Mouse (Mus musculus) liver, embryonic 15.5 days (tissue): ENCODE results near the gene Ppm1b. TPM values are rescaled to one million over a fixed set of nuclear protein-coding genes. Genes with fewer than 3 reads are reported as not detected.
A peak's percentile ranks its signal among the peaks of the same experiment; 100 is the strongest.

ENCODE experiments used
- ATAC-seq: fragments of 200-750 bp; cut with Nextera tagmentation; 2 replicates; pipeline ENCODE4 v1.8.0; 2017; ENCODE audit warnings: moderate number of reproducible peaks, mild to moderate bottlenecking, moderate library complexity; ENCODE audit not compliant: insufficient read depth
- H3K27ac ChIP-seq: fragments of 300-500 bp; sonication (generic); replicated peaks from 2 replicates; pipeline ENCODE4 v1.5.1; 2015; ENCODE audit warnings: mild to moderate bottlenecking, inconsistent platforms
- H3K27me3 ChIP-seq: fragments of 300-500 bp; sonication (generic); 2 replicates; pipeline ENCODE4 v1.6.1; 2015; ENCODE audit warnings: mild to moderate bottlenecking, inconsistent platforms
- H3K36me3 ChIP-seq: fragments of 300-500 bp; sonication (generic); replicated peaks from 2 replicates; pipeline ENCODE4 v1.6.1; 2015; ENCODE audit warnings: moderate library complexity, mild to moderate bottlenecking, inconsistent platforms
- H3K4me1 ChIP-seq: fragments of 300-500 bp; sonication (generic); replicated peaks from 2 replicates; pipeline ENCODE4 v1.6.1; 2015; ENCODE audit warnings: inconsistent platforms
- H3K4me2 ChIP-seq: fragments of 300-500 bp; sonication (generic); 2 replicates; pipeline ENCODE4 v1.6.1; 2015; ENCODE audit warnings: moderate library complexity, mild to moderate bottlenecking, inconsistent platforms
- H3K4me3 ChIP-seq: fragments of 300-500 bp; sonication (generic); replicated peaks from 2 replicates; pipeline ENCODE4 v1.5.1; 2015; ENCODE audit warnings: mild to moderate bottlenecking, inconsistent platforms
- H3K9ac ChIP-seq: fragments of 300-500 bp; sonication (generic); 2 replicates; pipeline ENCODE4 v1.6.1; 2015; ENCODE audit warnings: moderate library complexity, mild to moderate bottlenecking, inconsistent platforms
- H3K9me3 ChIP-seq: fragments of 300-500 bp; sonication (generic); replicated peaks from 2 replicates; pipeline ENCODE4 v1.6.1; 2016; ENCODE audit warnings: inconsistent platforms
- WGBS: fragments of 180-500 bp; shearing (Covaris S2); methylation state at CpG from one replicate; pipeline ENCODE4 v1.1.7; 2015; ENCODE audit warnings: mixed read lengths; ENCODE audit not compliant: insufficient replicate concordance; 5-methylcytosine and 5-hydroxymethylcytosine counted together
- polyA plus RNA-seq: library from polyadenylated mRNA; unstranded; fragments of >200 nt; fragmentation: Nextera tagmentation; extraction: Ambion mirVana; gene quantifications from 2 replicates; pipeline ENCODE4 v1.2.1, GENCODE M21; 2015

Ppm1b gene
- polyA plus RNA-seq, 1 experiment from 2014 or later = 52.7 TPM

- H3K27ac ChIP-seq = peak overlapping the region; percentile 96
- peak overlapping the region; percentile 99 for H3K9ac ChIP-seq
- ATAC-seq = peak; percentile 94
- H3K4me2 ChIP-seq = peak overlapping the region; percentile 74
- peak overlapping the region; percentile 99 for H3K4me3 ChIP-seq
- WGBS = 2% methylated on average over 55 of the region's 55 CpGs
- H3K36me3 ChIP-seq = 0 out of 2 replicates have a peak, but pooled peaks cover 6% of the 10 kb centered on the region
- no peaks in the 10 kb centered on the region for H3K27me3 ChIP-seq
- peaks cover 43% of the 10 kb centered on the region for H3K4me1 ChIP-seq
- H3K9me3 ChIP-seq = no peaks in the 10 kb centered on the region
These were observed 1.1 kb downstream of the Ppm1b start for GRCm38 (mm10) chr17:84957487-84958259.

DNA sequence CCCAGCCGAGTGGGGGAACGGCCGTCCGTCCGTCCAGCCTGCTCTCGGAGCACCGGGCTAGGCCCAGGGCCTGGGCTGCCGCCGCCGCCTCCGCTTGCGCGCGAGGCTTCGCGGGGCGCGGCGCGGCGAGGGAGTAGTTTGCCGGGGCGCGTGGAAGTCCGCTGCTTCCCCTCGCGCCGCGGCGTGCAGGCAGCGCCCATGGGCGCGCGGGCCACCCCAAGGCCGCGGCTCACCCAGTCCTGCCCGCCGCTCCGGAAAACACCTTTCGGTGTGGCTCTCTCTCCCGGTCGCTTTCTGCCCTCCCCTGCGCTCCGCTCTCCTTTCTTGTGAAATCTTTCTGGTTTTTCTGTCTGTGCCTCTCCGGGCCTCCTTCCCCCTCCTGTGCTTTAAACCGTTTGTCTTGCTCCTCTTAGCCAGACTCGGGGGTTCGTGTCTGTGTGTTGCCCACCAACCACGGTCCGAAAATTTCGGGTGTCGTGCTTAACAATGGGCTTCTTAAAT is 1.9 kb downstream of the Ppm1b start:
- WGBS = under 1% methylated on average over 52 of the region's 52 CpGs

DNA sequence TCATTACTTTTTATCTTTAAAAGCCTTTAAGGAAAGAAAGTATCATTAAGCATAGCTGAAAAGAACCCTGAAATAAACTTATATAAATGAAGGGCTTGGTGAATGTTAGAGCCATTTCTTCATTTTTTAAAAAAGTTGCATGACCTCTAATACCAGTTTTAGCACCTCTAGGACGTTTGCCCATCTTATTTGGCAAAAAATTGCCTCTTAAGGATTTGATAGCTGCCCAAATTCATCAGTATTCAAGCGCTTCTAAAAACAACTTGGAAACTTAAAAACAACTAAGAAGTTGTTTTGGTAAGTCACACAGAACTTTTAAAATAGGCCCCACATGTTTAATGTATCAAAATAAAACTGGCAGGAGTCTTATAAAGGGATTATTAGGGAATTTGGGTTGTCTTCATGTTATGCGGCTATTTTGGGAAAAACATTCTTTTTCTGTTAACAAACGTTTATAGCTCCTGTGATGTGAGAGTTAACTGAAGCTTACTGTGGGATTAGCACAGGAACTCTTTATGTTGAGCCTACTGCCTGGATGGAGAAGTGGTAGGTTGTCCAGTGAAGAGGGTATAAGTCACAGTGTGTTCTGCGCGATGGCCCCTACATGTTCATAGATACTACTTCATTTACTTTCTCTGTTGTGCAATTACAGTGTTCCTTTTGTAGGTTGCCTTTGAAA is 2.6 kb downstream of the Ppm1b start:
- Histone ChIP-seq H3K9me3 (no peaks in the 10 kb centered on the region), H3K27ac (peak overlapping the region; percentile 53; the same call in 1 of the 2 replicates), H3K4me3 (peak overlapping the region; percentile 99), H3K4me2 (peak overlapping the region; percentile 74), H3K27me3 (no peaks in the 10 kb centered on the region), H3K36me3 (0 out of 2 replicates have a peak, but pooled peaks cover 6% of the 10 kb centered on the region), H3K9ac (peak overlapping the region; percentile 99), H3K4me1 (peaks cover 45% of the 10 kb centered on the region)
- ATAC-seq = no peak
- WGBS = 13% methylated on average over 6 of the region's 6 CpGs

More for the DNA sequence above, 1.9 kb downstream of the Ppm1b start:
- Histone ChIP-seq H3K9ac (peak overlapping the region; percentile 99), H3K4me2 (peak overlapping the region; percentile 74), H3K4me3 (peak overlapping the region; percentile 99), H3K27ac (peak overlapping the region; percentile 95), H3K36me3 (0 out of 2 replicates have a peak, but pooled peaks cover 6% of the 10 kb centered on the region), H3K9me3 (no peaks in the 10 kb centered on the region), H3K27me3 (no peaks in the 10 kb centered on the region), H3K4me1 (peaks cover 43% of the 10 kb centered on the region)
- ATAC-seq = no peak

DNA sequence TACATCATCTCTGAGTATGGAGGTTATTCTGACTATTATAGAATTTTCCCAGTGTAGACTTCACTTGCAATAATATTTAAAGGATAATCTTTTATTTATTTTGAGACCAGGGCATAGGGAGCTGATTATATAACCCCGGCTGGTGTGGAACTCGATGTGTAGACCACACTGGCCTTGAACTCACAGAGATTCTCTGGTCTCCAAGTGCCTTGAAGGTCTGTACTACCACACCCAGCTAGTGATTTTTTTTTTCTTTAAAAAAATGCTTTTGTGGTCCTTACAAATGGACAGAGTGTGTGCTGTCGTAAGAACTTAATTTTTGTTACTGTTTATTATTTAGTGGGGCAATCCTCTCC is 3.1 kb downstream of the Ppm1b start:
- Histone ChIP-seq H3K4me1 (peaks cover 47% of the 10 kb centered on the region), H3K27ac (no peak overlapping the region), H3K4me2 (peak overlapping the region; percentile 74), H3K9ac (peak overlapping the region; percentile 99), H3K36me3 (0 out of 2 replicates have a peak, but pooled peaks cover 6% of the 10 kb centered on the region), H3K9me3 (no peaks in the 10 kb centered on the region), H3K4me3 (peak overlapping the region; percentile 99), H3K27me3 (no peaks in the 10 kb centered on the region)
- WGBS = 39% methylated on average over 3 of the region's 3 CpGs
- ATAC-seq = no peak

DNA sequence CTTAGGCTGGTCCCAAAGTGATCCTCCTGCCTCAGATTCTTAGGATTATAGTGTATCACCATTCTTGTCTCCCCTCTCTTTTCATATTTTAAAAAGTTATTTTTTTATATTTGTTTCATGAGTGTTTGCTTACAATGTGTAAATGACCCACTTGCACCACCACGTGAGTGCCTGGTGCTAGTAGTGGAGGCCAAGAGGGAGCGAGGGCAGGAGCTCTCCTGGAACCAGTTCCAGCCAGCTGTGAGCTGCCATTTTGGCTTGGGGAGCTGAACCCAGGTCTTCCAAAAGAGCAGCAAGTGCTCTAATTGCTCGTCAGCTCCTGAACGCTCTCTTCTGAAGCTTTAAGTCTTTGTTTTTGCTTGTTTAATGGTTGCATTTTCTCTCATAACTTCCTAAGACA is 3.6 kb downstream of the Ppm1b start:
- Histone ChIP-seq H3K27ac (peak overlapping the region; percentile 35; the same call in 1 of the 2 replicates), H3K36me3 (peaks cover 9% of the 10 kb centered on the region), H3K9ac (peak overlapping the region; percentile 99; the same call in 1 of the 2 replicates), H3K4me1 (peaks cover 48% of the 10 kb centered on the region), H3K4me3 (peak overlapping the region; percentile 99), H3K27me3 (no peaks in the 10 kb centered on the region), H3K4me2 (peak overlapping the region; percentile 74), H3K9me3 (no peaks in the 10 kb centered on the region)
- WGBS = 74% methylated on average over 4 of the region's 4 CpGs
- no peak for ATAC-seq

DNA sequence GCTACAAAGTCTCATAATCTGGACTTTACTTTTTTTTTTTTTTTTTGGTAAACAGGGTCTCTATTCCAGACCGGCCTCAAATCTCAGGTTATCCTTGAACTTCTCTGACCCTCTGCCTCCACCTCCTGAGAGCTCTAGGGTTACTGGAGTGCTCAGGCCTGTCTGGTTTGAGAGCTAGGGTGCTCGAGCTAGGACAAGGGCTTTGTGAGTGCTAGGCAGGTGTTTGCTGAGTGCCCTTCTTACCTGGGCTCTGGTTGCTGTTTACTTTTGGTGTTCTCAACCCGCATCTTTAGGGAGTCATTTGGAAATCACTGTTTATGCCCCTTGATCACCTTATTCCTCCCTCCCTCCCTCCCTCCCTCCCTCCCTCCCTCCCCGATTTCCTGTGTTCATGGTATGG is 5.5 kb downstream of the Ppm1b start:
- Histone ChIP-seq H3K27me3 (no peaks in the 10 kb centered on the region), H3K9me3 (no peaks in the 10 kb centered on the region), H3K4me2 (no peak overlapping the region), H3K4me3 (no peak overlapping the region), H3K4me1 (peaks cover 36% of the 10 kb centered on the region), H3K9ac (no peak overlapping the region), H3K27ac (no peak overlapping the region), H3K36me3 (peaks cover 14% of the 10 kb centered on the region)
- ATAC-seq = no peak
- WGBS = 67% methylated on average over 4 of the region's 4 CpGs

DNA sequence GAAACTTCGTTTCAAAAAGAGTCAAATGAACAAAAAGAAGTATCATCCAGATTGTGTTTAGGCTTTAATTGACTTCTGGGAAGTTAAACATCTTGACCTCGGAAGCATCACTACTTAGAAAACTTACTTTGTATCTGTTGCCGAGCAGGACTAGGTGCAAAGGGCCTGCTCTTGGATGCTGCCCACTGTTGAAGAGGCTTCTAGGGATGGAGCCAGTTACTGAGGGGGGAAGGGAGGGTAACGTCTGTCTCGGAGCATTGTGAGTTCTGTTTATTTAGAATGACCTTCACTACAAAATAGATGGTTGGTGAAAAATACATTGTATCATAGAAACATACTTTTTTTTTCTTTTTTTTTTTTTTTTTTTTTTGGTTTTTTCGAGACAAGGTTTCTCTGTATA is 7.1 kb downstream of the Ppm1b start:
- no peak overlapping the region for H3K9ac ChIP-seq
- H3K27ac ChIP-seq = no peak overlapping the region
- H3K4me3 ChIP-seq = no peak overlapping the region
- H3K4me2 ChIP-seq = no peak overlapping the region
- H3K27me3 ChIP-seq = no peaks in the 10 kb centered on the region
- WGBS = 67% methylated on average over 6 of the region's 6 CpGs
- no peaks in the 10 kb centered on the region for H3K9me3 ChIP-seq
- no peak for ATAC-seq
- peaks cover 44% of the 10 kb centered on the region for H3K4me1 ChIP-seq
- H3K36me3 ChIP-seq = peaks cover 14% of the 10 kb centered on the region

- Histone ChIP-seq H3K9me3 (no peaks in the 10 kb centered on the region), H3K4me2 (no peak overlapping the region), H3K4me1 (peaks cover 31% of the 10 kb centered on the region), H3K27me3 (no peaks in the 10 kb centered on the region), H3K27ac (no peak overlapping the region), H3K4me3 (no peak overlapping the region), H3K36me3 (peaks cover 26% of the 10 kb centered on the region), H3K9ac (no peak overlapping the region)
- 94% methylated on average over 1 of the region's 1 CpGs for WGBS
- no peak for ATAC-seq
These were observed 9.7 kb downstream of the Ppm1b start for GRCm38 (mm10) chr17:84966231-84966630.

- 71% methylated on average over 1 of the region's 1 CpGs for WGBS
- peaks cover 23% of the 10 kb centered on the region for H3K36me3 ChIP-seq
These were observed 10.5 kb downstream of the Ppm1b start for GRCm38 (mm10) chr17:84967045-84967444.

DNA sequence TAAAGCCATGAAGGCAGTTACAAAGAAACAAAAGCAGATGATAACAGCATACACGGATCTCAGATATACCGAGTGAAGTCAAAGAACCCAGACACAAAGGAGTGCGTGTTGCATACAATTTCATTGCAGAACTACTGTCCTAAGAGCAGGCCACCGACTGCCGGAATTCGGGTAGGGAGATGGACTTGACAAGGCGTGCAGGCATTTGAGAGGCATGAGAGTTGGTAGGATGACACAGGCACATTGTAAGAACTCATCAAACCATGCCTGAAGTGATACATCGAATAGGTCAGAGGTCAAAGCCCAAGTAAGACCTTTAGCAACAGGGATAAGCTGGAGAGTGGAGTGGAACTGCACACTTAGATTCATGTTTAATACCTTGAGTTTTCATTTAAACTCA is 13.4 kb downstream of the Ppm1b start:
- H3K27ac ChIP-seq = no peak overlapping the region
- 78% methylated on average over 8 of the region's 8 CpGs for WGBS
- no peak for ATAC-seq
- H3K4me2 ChIP-seq = no peak overlapping the region
- peaks cover 17% of the 10 kb centered on the region for H3K4me1 ChIP-seq
- H3K27me3 ChIP-seq = no peaks in the 10 kb centered on the region
- no peaks in the 10 kb centered on the region for H3K9me3 ChIP-seq
- H3K36me3 ChIP-seq = peaks cover 19% of the 10 kb centered on the region
- H3K9ac ChIP-seq = no peak overlapping the region
- no peak overlapping the region for H3K4me3 ChIP-seq

More at GRCm38 (mm10) chr17:84967045-84967444, 10.5 kb downstream of the Ppm1b start:
- Histone ChIP-seq H3K27ac (no peak overlapping the region), H3K4me3 (no peak overlapping the region), H3K4me1 (peaks cover 26% of the 10 kb centered on the region), H3K9ac (no peak overlapping the region), H3K9me3 (no peaks in the 10 kb centered on the region), H3K4me2 (no peak overlapping the region), H3K27me3 (no peaks in the 10 kb centered on the region)
- ATAC-seq = no peak

DNA sequence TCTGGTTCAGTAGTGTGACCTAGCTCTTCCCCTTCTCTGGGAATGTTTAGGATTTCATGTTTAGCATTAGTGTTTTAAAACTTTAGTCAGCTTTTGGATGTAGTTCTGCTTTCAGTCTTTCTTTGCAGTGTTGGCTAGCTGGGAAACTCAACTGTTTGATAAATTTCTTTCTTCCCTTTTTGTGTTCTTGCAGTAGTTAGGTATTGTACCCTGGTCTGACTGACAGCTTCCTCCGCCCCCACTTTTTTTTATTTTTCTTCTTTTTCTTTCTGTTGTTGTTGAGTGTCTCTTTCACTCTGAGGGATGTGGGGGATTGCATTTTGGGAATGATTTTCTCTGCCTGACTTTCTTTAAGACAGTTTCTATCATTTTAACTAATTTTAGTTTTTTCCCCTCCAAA is 25.2 kb downstream of the Ppm1b start:
- ATAC-seq = no peak
- Histone ChIP-seq H3K4me2 (no peak overlapping the region), H3K4me3 (no peak overlapping the region), H3K27ac (no peak overlapping the region), H3K27me3 (no peaks in the 10 kb centered on the region), H3K9ac (no peak overlapping the region), H3K4me1 (peaks cover 17% of the 10 kb centered on the region), H3K9me3 (no peaks in the 10 kb centered on the region), H3K36me3 (peaks cover 29% of the 10 kb centered on the region)
- WGBS = 75% methylated on average over 1 of the region's 1 CpGs
